Mouse (Mus musculus): ENCODE measurements around the gene Slc25a20. TPM values are rescaled to one million over a fixed set of nuclear protein-coding genes. Genes with fewer than 3 reads are reported as not detected.

Slc25a20 gene
- 111 and 117 TPM in 2 replicates for polyA plus RNA-seq (2015; fragmentation: Nextera tagmentation; extraction: Ambion mirVana)

- 3% methylated on average over 35 of the region's 37 CpGs for WGBS
- peak; percentile 95 for ATAC-seq
Measured at GRCm38 (mm10) chr9:108661677-108662612, at the start of gene Slc25a20. Gene Slc25a20 (plus strand): TSS chr9:108662088.

DNA sequence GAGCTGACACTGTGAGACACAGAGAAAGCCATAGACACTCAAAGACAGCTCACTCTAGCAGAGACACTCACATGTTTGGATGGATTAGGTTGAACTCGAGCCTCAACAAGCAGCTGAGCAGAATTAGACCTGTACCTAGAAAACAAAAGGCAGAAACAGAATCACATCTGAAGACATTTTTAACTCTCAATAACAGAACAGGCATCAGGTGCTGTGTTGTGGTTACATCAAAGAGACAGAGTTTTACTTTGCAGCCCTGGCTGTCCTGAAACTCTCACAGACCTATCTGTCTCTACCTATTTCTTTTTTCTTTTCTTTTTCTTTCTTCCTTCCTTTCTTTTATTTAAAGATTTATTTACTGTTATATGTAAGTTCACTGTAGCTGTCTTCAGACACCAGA is 44.6 kb upstream of the Slc25a20 start:
- H3K4me1 ChIP-seq (ENCODE audit: control insufficient read depth, insufficient read depth, low read length): no peaks in the 10 kb centered on the region
- H3K9me3 ChIP-seq (ENCODE audit: control insufficient read depth, low read length): no peaks in the 10 kb centered on the region
- no peak overlapping the region for H3K4me3 ChIP-seq (ENCODE audit: low read length)
- no peak overlapping the region for H3K27ac ChIP-seq (ENCODE audit: low read length)
- H3K36me3 ChIP-seq (ENCODE audit: control insufficient read depth, insufficient read depth, low read length): peaks cover 9% of the 10 kb centered on the region; the same call in 1 of the 2 replicates
- ATAC-seq: no peak
- no peak overlapping the region for H3K9ac ChIP-seq (ENCODE audit: low read depth, low read length)
- H3K4me2 ChIP-seq (ENCODE audit: low read depth, low read length): no peak overlapping the region
- H3K27me3 ChIP-seq (replicated peaks; ENCODE audit: control insufficient read depth, insufficient read depth, low read length): no peaks in the 10 kb centered on the region
- 88% methylated on average over 1 of the region's 1 CpGs for WGBS

More at GRCm38 (mm10) chr9:108661677-108662612, at the start of gene Slc25a20:
- peak within 1 kb of the TSS; percentile 52 for H3K4me2 ChIP-seq (ENCODE audit: low read depth, low read length)
- H3K36me3 ChIP-seq (ENCODE audit: control insufficient read depth, insufficient read depth, low read length): no peaks in the 10 kb centered on the region
- peak within 1 kb of the TSS; percentile 62; the same call in 1 of the 2 replicates for H3K27ac ChIP-seq (ENCODE audit: low read length)
- peaks cover 9% of the 10 kb centered on the region for H3K4me1 ChIP-seq (ENCODE audit: control insufficient read depth, insufficient read depth, low read length)
- H3K27me3 ChIP-seq (replicated peaks; ENCODE audit: control insufficient read depth, insufficient read depth, low read length): no peaks in the 10 kb centered on the region
- H3K9me3 ChIP-seq (ENCODE audit: control insufficient read depth, low read length): no peaks in the 10 kb centered on the region
- H3K9ac ChIP-seq (ENCODE audit: low read depth, low read length): peak within 1 kb of the TSS; percentile 77
- H3K4me3 ChIP-seq (ENCODE audit: low read length): peak within 1 kb of the TSS; percentile 69

DNA sequence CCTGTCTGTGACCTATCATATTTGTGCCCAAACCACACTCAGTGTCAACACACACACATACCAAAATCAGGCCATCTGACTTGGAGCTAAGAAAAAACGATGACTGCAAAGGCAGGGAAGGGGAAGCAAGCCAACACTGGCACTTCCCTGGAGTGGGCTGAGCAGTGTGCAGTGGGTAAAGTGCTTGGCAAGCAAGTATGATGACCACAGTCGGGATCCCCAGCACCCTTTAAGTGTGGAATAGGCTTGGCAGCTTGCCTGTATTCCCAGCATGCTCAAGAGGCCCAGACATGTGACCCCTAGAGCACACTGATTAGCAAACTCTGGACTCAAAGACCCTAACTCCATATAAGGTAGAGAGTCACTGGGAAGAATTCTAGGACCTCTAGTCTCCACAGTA is 35.4 kb upstream of the Slc25a20 start:
- no peaks in the 10 kb centered on the region for H3K27me3 ChIP-seq (replicated peaks; ENCODE audit: control insufficient read depth, insufficient read depth, low read length)

GRCm38 (mm10) chr9:108628141-108628540 is 33.7 kb upstream of the Slc25a20 start:
- Histone ChIP-seq H3K36me3 (ENCODE audit: control insufficient read depth, insufficient read depth, low read length) (no peaks in the 10 kb centered on the region), H3K9me3 (ENCODE audit: control insufficient read depth, low read length) (no peaks in the 10 kb centered on the region), H3K9ac (ENCODE audit: low read depth, low read length) (no peak overlapping the region), H3K4me3 (ENCODE audit: low read length) (no peak overlapping the region), H3K4me1 (ENCODE audit: control insufficient read depth, insufficient read depth, low read length) (no peaks in the 10 kb centered on the region), H3K4me2 (ENCODE audit: low read depth, low read length) (no peak overlapping the region), H3K27ac (ENCODE audit: low read length) (no peak overlapping the region), H3K27me3 (replicated peaks; ENCODE audit: control insufficient read depth, insufficient read depth, low read length) (no peaks in the 10 kb centered on the region)
- 76% methylated on average over 4 of the region's 4 CpGs for WGBS
- no peak for ATAC-seq

More for the DNA sequence above, 35.4 kb upstream of the Slc25a20 start:
- H3K36me3 ChIP-seq (ENCODE audit: control insufficient read depth, insufficient read depth, low read length): no peaks in the 10 kb centered on the region
- H3K9ac ChIP-seq (ENCODE audit: low read depth, low read length): no peak overlapping the region
- ATAC-seq: no peak
- H3K4me3 ChIP-seq (ENCODE audit: low read length): no peak overlapping the region
- H3K4me2 ChIP-seq (ENCODE audit: low read depth, low read length): no peak overlapping the region
- H3K27ac ChIP-seq (ENCODE audit: low read length): no peak overlapping the region
- WGBS: 61% methylated on average over 2 of the region's 2 CpGs
- H3K4me1 ChIP-seq (ENCODE audit: control insufficient read depth, insufficient read depth, low read length): no peaks in the 10 kb centered on the region
- H3K9me3 ChIP-seq (ENCODE audit: control insufficient read depth, low read length): no peaks in the 10 kb centered on the region

DNA sequence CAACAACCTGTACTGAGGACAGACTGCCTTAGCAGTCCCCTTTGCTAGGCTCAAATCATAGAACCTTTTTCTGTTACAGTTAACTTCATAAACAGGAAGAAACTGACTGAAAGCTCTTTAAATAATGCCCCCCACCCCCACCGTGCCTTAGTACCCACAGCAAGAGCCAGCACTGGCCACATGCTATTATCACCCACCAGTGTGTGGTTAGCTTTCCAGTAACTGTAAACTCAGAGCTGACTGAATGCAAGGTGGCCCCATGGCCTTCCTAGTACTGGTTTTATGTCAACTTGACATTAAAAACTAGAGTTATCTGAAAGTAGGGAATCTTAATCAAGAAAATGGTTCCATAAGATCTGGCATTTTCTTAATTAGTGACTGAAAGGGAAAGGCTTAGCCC is 31.2 kb upstream of the Slc25a20 start:
- 83% methylated on average over 1 of the region's 1 CpGs for WGBS
- H3K27ac ChIP-seq (ENCODE audit: low read length): no peak overlapping the region
- no peak overlapping the region for H3K4me3 ChIP-seq (ENCODE audit: low read length)
- H3K9ac ChIP-seq (ENCODE audit: low read depth, low read length): no peak overlapping the region
- H3K36me3 ChIP-seq (ENCODE audit: control insufficient read depth, insufficient read depth, low read length): no peaks in the 10 kb centered on the region
- no peak for ATAC-seq
- no peak overlapping the region for H3K4me2 ChIP-seq (ENCODE audit: low read depth, low read length)
- no peaks in the 10 kb centered on the region for H3K9me3 ChIP-seq (ENCODE audit: control insufficient read depth, low read length)
- no peaks in the 10 kb centered on the region for H3K27me3 ChIP-seq (replicated peaks; ENCODE audit: control insufficient read depth, insufficient read depth, low read length)
- no peaks in the 10 kb centered on the region for H3K4me1 ChIP-seq (ENCODE audit: control insufficient read depth, insufficient read depth, low read length)

GRCm38 (mm10) chr9:108631631-108632256 is 30.1 kb upstream of the Slc25a20 start:
- ATAC-seq: peak; percentile 66

DNA sequence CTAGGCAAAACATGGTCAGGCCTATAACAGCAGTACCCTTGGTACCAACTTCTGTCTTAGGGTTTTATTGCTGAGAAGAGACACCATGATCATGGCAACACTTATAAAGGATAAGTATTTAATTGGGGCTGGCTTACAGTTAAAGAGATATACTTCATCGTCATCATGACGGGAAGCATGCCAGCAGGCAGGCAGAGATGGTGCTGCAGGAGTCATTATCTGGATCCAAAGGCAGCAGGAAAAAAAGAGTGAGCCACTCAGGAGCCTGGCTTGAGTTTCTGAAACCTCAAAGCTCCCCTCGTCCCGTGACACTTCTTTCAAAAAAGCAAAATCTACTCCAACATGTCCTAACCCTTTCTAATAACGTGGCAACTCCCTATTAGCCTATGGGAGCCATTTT is 29.5 kb upstream of the Slc25a20 start:
- H3K4me3 ChIP-seq (ENCODE audit: low read length): no peak overlapping the region
- H3K4me2 ChIP-seq (ENCODE audit: low read depth, low read length): no peak overlapping the region
- no peaks in the 10 kb centered on the region for H3K4me1 ChIP-seq (ENCODE audit: control insufficient read depth, insufficient read depth, low read length)
- H3K27ac ChIP-seq (ENCODE audit: low read length): no peak overlapping the region
- H3K9ac ChIP-seq (ENCODE audit: low read depth, low read length): no peak overlapping the region
- no peaks in the 10 kb centered on the region for H3K36me3 ChIP-seq (ENCODE audit: control insufficient read depth, insufficient read depth, low read length)
- no peak for ATAC-seq
- WGBS: 87% methylated on average over 5 of the region's 5 CpGs
- no peaks in the 10 kb centered on the region for H3K27me3 ChIP-seq (replicated peaks; ENCODE audit: control insufficient read depth, insufficient read depth, low read length)
- H3K9me3 ChIP-seq (ENCODE audit: control insufficient read depth, low read length): no peaks in the 10 kb centered on the region

More at GRCm38 (mm10) chr9:108631631-108632256, 30.1 kb upstream of the Slc25a20 start:
- Histone ChIP-seq H3K27ac (ENCODE audit: low read length) (peak overlapping the region; percentile 14; the same call in 1 of the 2 replicates), H3K27me3 (replicated peaks; ENCODE audit: control insufficient read depth, insufficient read depth, low read length) (no peaks in the 10 kb centered on the region), H3K36me3 (ENCODE audit: control insufficient read depth, insufficient read depth, low read length) (no peaks in the 10 kb centered on the region), H3K9me3 (ENCODE audit: control insufficient read depth, low read length) (no peaks in the 10 kb centered on the region), H3K9ac (ENCODE audit: low read depth, low read length) (no peak overlapping the region), H3K4me2 (ENCODE audit: low read depth, low read length) (no peak overlapping the region), H3K4me1 (ENCODE audit: control insufficient read depth, insufficient read depth, low read length) (no peaks in the 10 kb centered on the region), H3K4me3 (ENCODE audit: low read length) (no peak overlapping the region)
- 80% methylated on average over 5 of the region's 5 CpGs for WGBS

DNA sequence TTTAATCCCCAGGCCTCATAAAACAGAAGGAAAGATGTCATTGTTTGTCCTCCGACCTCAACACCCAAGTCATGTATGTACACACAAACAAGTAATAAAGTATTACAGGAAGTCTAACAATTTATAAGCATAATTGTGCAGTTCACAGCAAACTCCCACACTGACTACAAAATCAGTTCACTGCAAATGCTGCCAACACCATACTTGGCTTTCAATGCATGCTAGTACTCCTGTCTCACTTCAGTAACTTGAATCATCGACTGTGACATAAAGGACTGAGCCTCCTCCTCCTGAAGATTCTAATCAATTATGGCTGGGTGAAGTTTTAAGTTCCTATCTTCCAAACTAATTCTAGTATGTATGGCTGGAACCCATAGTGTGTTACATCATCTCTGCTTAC is 28.0 kb upstream of the Slc25a20 start:
- Histone ChIP-seq H3K9me3 (ENCODE audit: control insufficient read depth, low read length) (no peaks in the 10 kb centered on the region), H3K4me2 (ENCODE audit: low read depth, low read length) (no peak overlapping the region), H3K27ac (ENCODE audit: low read length) (no peak overlapping the region), H3K27me3 (replicated peaks; ENCODE audit: control insufficient read depth, insufficient read depth, low read length) (no peaks in the 10 kb centered on the region), H3K9ac (ENCODE audit: low read depth, low read length) (no peak overlapping the region), H3K4me3 (ENCODE audit: low read length) (no peak overlapping the region), H3K4me1 (ENCODE audit: control insufficient read depth, insufficient read depth, low read length) (no peaks in the 10 kb centered on the region), H3K36me3 (ENCODE audit: control insufficient read depth, insufficient read depth, low read length) (no peaks in the 10 kb centered on the region)
- WGBS: 75% methylated on average over 2 of the region's 2 CpGs
- ATAC-seq: no peak

DNA sequence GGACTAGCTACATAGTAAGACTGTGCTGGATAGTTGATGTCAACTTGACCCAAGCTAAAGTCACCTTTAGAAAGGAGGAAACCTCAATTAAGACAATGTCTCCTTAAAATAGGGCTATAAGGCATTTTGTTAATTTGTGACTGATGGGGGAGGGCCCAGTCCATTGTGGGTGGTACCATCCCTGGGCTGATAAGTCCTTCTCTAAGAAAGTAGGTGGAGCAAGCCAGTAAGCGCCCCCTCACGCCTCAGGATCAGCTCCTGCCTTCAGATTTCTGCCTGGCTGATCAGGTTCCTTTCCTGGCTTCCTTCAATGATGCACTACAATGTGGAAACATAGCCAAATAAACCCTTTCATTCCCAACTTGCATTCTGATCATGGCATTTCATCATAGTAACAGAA is 26.5 kb upstream of the Slc25a20 start:
- Histone ChIP-seq H3K4me1 (ENCODE audit: control insufficient read depth, insufficient read depth, low read length) (no peaks in the 10 kb centered on the region), H3K9me3 (ENCODE audit: control insufficient read depth, low read length) (no peaks in the 10 kb centered on the region), H3K27ac (ENCODE audit: low read length) (no peak overlapping the region), H3K36me3 (ENCODE audit: control insufficient read depth, insufficient read depth, low read length) (no peaks in the 10 kb centered on the region), H3K9ac (ENCODE audit: low read depth, low read length) (no peak overlapping the region), H3K4me2 (ENCODE audit: low read depth, low read length) (no peak overlapping the region), H3K4me3 (ENCODE audit: low read length) (no peak overlapping the region), H3K27me3 (replicated peaks; ENCODE audit: control insufficient read depth, insufficient read depth, low read length) (no peaks in the 10 kb centered on the region)
- WGBS: 80% methylated on average over 2 of the region's 2 CpGs
- no peak for ATAC-seq

All from intestine, embryonic 16.5 days (tissue).